Mouse (Mus musculus) retina, postnatal 7 days (tissue): Measurements from ENCODE around the gene Hist1h2bg.
"Not testable (repeated sequence)": the region's sequence is repeated elsewhere in the genome, so short reads cannot be mapped to it uniquely, and the experiment has no call there.

ENCODE experiments used
- DNase-seq: peaks from one replicate; pipeline ENCODE4 v3.0.0-alpha.2; 2012; ENCODE audit warnings: low read depth, low spot score

Gene Hist1h2bg

DNA sequence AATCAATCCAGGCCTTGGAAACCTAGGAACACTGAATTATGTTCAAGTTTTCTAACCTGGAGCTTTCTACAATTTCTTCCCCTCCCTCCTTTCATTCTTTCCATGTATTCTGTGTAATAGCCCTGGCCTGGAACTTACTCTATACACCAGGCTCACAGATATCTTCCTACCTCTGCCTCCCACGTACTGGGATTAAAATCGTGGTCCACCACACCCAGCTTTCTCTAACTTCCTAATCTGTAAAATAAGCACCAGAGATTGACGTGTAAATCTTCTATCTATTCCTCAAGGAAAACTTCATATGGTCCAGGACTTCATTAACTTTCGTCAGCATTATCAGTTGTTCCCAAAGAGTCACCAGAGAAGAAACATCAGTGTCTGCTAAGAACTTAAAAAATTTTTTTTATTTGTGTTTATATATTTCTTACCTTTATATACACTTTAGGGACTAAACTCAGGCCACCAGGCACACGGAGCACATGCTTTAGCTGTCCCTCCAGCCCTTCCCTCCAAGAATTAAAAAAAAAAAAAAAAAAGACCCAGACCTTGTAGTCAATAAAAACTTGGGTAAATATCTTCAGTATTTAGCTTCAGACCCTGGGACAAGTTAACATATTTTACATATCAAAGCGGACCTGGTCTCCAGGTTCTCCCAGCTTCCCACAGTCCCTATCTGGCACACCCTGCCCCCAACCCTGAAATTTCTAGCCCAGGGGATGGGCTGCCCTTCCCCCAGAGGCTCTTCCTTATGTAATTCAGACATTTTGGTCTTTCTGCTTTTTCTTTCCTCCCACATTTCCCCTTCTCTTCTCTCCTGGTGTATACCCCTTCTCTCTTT, 11.2 kb downstream of the Hist1h2bg start:
- DNase-seq, result no peak

GRCm38 (mm10) chr13:23583387-23584068, 12.3 kb downstream of the Hist1h2bg start:
- DNase-seq, result no peak

- no peak for DNase-seq
These were observed 13.1 kb downstream of the Hist1h2bg start for GRCm38 (mm10) chr13:23584331-23584730.

DNA sequence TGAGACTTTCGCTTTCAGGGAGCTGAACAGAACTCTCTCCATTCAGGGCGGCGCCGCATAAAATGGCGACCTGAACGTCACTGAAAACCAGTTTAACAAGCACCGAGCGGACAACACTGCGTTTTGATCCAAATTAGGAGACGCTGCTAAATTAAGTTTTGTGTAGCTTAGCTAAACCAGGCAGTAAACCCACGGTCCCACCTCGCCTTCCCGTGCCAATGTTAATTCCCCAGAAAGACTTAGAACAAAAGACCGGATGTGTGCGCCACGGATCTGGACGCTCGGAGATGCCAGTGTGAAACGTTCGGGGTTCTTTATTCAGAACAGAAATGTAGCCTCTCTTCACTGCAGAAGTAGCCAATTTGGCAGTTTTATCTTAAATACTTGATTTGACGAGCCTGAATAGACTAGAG, 13.8 kb downstream of the Hist1h2bg start:
- DNase-seq, result peak; percentile 36

GRCm38 (mm10) chr13:23585442-23586098, 14.4 kb downstream of the Hist1h2bg start:
- DNase-seq, result peak; percentile 76

DNA sequence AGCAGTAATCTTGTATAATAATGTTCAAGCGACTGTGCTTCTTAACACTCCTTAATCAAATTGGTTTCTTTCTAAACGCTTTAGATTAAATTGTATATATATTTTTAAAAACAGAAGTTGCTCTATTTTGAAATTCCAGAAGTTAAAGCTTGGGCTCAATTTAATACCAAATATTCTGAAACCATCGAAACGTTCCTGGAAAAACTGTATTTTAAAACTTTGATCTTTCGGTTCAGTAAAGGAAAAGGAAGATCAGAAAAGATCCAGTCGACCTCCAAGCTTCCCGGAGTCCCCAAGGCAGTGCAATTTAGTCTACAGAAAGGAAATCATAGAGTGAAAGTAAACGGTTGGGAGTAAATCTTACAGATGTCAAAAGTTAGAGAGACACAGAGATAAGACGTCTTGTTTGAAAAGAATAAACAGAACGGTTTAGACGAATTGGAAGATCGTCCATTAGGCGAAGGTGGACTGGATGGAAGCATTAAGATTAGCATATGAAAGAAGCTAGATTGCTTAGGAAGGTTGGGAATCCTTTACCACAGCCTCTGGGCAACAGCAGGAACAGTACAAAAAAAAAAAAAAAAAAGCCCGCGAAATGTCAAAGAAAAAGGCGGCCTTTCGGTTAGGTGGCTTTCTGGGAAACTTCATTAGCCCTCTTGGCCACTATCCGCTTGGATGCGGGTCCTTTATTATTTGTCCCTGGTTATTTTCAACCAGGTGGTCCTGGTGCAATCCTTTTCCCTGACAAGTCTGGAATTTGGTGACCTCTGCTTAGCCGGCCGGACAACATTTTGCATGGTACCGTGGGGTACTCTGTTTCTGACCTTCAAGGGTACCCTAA, 15.1 kb downstream of the Hist1h2bg start:
- DNase-seq, result no peak

- DNase-seq, result no peak
These were observed 15.7 kb downstream of the Hist1h2bg start for GRCm38 (mm10) chr13:23586940-23587225.

DNA sequence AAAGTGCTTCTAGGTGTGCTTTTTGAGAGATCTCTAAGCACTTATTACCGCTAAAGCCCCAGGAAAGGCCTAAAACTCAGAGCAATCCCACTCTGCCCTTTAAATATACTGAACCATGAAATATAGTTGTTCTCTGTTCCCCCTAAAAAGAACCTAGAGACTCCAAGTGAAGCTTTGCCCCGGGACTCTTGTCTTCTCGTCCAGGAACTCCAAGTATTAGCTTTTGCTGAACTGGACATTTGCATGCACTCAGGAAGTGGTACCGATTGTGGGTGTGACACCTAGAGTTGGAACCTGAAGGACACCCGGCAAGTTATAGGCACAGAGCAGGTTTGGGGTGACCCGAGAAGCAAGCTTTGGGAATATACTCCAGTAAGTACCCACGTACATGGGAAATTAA, 20.0 kb downstream of the Hist1h2bg start:
- DNase-seq, result no peak

DNA sequence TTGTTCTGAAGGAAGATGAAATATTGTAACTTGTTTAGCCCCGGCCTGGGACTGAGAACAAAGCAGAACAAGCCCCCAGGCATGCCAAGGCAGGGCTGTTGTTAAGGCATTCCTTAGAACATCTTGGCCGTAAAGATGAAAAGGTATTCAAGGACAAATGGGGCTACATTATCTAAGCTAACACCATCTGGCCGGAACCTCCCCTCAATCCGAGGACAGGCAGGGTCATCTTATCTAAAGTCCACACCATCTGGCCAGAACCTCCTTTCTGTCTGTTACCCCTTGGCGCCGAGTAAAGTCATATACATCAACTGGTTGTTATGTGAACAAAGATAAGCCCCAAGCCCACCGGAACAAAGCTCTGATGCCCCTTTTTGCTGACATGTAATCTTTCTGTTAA, 20.7 kb downstream of the Hist1h2bg start:
- not testable (repeated sequence) for DNase-seq

- DNase-seq, result no peak
These were observed 21.4 kb downstream of the Hist1h2bg start for GRCm38 (mm10) chr13:23592614-23593013.

GRCm38 (mm10) chr13:23593051-23593770, 22.0 kb downstream of the Hist1h2bg start:
- DNase-seq, result no peak

GRCm38 (mm10) chr13:23595185-23595584, 24.0 kb downstream of the Hist1h2bg start:
- no peak for DNase-seq

GRCm38 (mm10) chr13:23595622-23596372, 24.6 kb downstream of the Hist1h2bg start:
- no peak for DNase-seq

DNA sequence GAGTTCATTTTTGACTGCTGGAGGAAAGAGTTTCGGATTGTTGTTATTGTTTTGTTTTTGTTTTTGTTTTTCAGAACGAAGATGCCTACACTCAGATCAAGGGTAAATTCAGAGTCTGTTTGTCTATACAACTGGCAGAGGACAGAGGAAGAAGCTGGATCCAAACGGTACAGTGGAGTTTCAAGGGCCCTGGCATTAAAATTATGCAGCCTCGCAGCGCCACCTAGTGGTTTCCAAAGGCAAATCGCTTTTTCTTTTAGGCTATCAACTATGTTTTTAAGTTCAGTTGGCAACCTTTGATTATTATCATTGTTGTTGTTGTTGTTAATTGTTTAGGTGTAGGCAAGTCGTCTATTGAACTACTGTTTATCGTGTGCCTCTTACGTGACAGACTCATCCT, 26.8 kb downstream of the Hist1h2bg start:
- DNase-seq, result peak; percentile 65

DNA sequence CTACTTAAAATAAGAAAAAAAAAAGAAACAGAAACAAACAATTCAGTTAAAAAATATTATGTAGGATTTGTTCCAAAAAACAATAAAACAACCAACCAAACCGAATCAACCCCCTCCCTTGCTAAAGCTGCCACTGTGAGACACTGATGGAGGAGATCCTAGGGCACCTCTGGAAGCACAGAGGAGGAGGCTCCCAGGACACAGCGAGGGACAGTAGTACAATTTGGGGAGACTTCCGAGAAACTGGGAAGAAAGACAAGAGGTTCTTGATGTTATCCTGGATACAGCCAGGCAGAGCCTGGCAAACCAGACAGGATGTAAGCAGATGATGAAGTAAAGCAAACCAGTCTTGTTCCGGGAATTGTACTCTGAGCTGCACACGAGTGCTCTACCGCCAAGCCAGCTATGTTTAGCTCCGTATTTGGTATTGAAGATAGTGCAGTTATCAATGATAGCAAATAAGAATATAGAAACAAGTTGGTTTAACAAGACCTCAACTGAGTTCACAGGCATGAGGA, 32.0 kb downstream of the Hist1h2bg start:
- DNase-seq, result no peak

DNA sequence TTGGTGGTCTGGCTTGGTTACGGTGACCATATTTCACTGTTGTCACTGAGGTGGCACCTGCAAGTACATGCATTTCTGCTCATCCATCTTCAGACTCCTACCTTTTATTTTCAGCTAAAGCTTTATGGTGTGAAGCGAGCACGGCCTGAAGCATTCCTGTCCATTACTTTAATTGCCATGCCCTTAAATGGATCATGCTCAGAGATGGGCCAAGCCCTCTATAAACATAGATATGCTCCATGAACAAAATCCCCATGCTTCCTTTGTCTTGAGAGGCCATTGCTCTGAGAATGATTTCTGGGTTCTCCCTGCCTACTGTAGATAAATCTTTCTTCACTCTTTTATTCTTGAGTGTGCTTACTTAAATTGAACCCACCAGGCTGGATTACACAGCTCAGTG, 33.3 kb downstream of the Hist1h2bg start:
- DNase-seq, result no peak

GRCm38 (mm10) chr13:23605052-23605451, 33.9 kb downstream of the Hist1h2bg start:
- DNase-seq, result no peak

DNA sequence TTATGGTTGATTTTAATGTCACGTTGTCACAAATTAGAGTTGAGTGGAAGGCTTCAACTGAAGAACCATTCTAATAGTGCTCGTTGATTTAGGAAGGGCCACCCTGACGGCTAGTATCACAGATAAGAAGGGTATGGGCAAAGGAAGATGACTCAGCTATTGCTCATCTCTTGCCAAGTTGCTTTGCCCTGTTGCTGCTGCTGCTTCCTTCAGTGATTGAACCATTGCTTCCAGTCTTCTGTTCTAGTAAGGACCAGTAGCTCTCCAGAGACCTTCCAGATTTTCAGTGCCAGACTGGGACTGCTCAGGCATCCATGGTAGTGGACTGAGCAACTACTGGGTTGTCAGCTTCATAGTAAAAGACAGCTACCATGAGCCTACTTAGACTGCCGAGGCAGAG, 38.0 kb downstream of the Hist1h2bg start:
- no peak for DNase-seq

- DNase-seq, result no peak
These were observed 38.6 kb downstream of the Hist1h2bg start for GRCm38 (mm10) chr13:23609844-23610243.

DNA sequence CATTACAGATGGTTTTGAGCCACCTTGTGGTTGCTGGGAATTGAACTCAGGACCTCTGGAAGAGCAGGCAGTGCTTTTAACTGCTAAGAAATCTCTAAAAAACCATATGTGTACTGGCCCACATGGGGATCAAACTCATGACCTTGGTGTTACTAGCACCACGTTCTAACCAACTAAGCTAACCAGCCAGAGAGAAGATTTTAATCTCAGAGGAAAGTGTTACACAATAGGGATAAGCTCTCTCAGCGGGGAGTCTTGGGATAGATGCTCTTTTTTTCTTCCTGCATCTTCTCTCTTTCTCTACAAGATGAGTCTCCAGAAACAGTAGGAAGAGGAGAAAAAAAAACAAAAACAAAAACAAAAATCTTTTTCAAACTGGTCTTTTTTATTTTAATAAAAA, 39.2 kb downstream of the Hist1h2bg start:
- no peak for DNase-seq
